Mouse (Mus musculus) intestine, postnatal 0 days (tissue): Measurements from ENCODE around the gene Rfx8. TPM values are rescaled to one million over a fixed set of nuclear protein-coding genes. Genes with fewer than 3 reads are reported as not detected.

ENCODE experiments used
- ATAC-seq: fragments of 200-750 bp; cut with Nextera tagmentation; 2 replicates; pipeline ENCODE4 v1.8.0; 2017; ENCODE audit warnings: mild to moderate bottlenecking, moderate TSS enrichment, moderate library complexity
- H3K27ac ChIP-seq: fragments of 300-500 bp; sonication (generic); 2 replicates; pipeline ENCODE4 v1.5.1; 2014; ENCODE audit warnings: mild to moderate bottlenecking, low read depth, low read length, moderate library complexity
- H3K27me3 ChIP-seq: fragments of 300-500 bp; sonication (generic); replicated peaks from 2 replicates; pipeline ENCODE4 v1.6.1; 2014; ENCODE audit warnings: low read length, mixed read lengths; ENCODE audit not compliant: control insufficient read depth, insufficient read depth
- H3K36me3 ChIP-seq: fragments of 300-500 bp; sonication (generic); 2 replicates; pipeline ENCODE4 v1.6.1; 2014; ENCODE audit warnings: mild to moderate bottlenecking, moderate library complexity; ENCODE audit not compliant: control insufficient read depth, insufficient read depth
- H3K4me1 ChIP-seq: fragments of 300-500 bp; sonication (generic); replicated peaks from 2 replicates; pipeline ENCODE4 v1.6.1; 2014; ENCODE audit warnings: antibody characterized with exemption, low read length, mixed read lengths; ENCODE audit not compliant: control insufficient read depth, insufficient read depth
- H3K4me2 ChIP-seq: fragments of 300-500 bp; sonication (generic); replicated peaks from 2 replicates; pipeline ENCODE4 v1.6.1; 2014; ENCODE audit warnings: low read depth, mild to moderate bottlenecking, moderate library complexity
- H3K4me3 ChIP-seq: fragments of 300-500 bp; sonication (generic); 2 replicates; pipeline ENCODE4 v1.5.1; 2014; ENCODE audit warnings: low read depth, low read length
- H3K9ac ChIP-seq: fragments of 300-500 bp; sonication (generic); 2 replicates; pipeline ENCODE4 v1.6.1; 2014; ENCODE audit warnings: mild to moderate bottlenecking, low read depth, low read length
- H3K9me3 ChIP-seq: fragments of 300-500 bp; sonication (generic); 2 replicates; pipeline ENCODE4 v1.6.1; 2016; ENCODE audit warnings: mixed run types; ENCODE audit not compliant: control insufficient read depth
- CTCF ChIP-seq: sonication (generic); IDR thresholded peaks from 2 replicates; pipeline ENCODE4 v1.5.1; 2016; ENCODE audit warnings: low read depth, mild to moderate bottlenecking, control low read depth, antibody characterized with exemption, moderate library complexity
- WGBS: fragments of 180-500 bp; shearing (Covaris S2); extraction: QIAGEN DNeasy Blood & Tissue Kit; methylation state at CpG from one replicate; pipeline ENCODE4 v1.1.7; 2014; 5-methylcytosine and 5-hydroxymethylcytosine counted together
- polyA plus RNA-seq: library from polyadenylated mRNA; unstranded; fragments of >200 nt; fragmentation: Nextera tagmentation; extraction: Ambion mirVana; gene quantifications from 2 replicates; pipeline ENCODE4 v1.2.1, GENCODE M21; 2015

The Rfx8 gene
- polyA plus RNA-seq, 1 experiment from 2014 or later, result 0.16 TPM

GRCm38 (mm10) chr1:39691974-39692373 is 28.8 kb downstream of the Rfx8 start:
- no peaks in the 10 kb centered on the region for H3K27me3 ChIP-seq
- H3K4me1 ChIP-seq, result 0 out of 2 replicates have a peak, but pooled peaks cover 3% of the 10 kb centered on the region
- no peak overlapping the region for H3K4me3 ChIP-seq
- no peaks in the 10 kb centered on the region for H3K9me3 ChIP-seq
- no peak overlapping the region for H3K27ac ChIP-seq
- 77% methylated on average over 3 of the region's 3 CpGs for WGBS
- no peak overlapping the region for H3K4me2 ChIP-seq
- H3K9ac ChIP-seq, result no peak overlapping the region
- TF ChIP-seq CTCF, result no peak
- no peaks in the 10 kb centered on the region for H3K36me3 ChIP-seq
- ATAC-seq, result no peak

- 70% methylated on average over 4 of the region's 4 CpGs for WGBS
- no peak for TF ChIP-seq CTCF
- H3K9me3 ChIP-seq, result no peaks in the 10 kb centered on the region
- H3K27me3 ChIP-seq, result no peaks in the 10 kb centered on the region
- ATAC-seq, result no peak
- no peak overlapping the region for H3K27ac ChIP-seq
- no peak overlapping the region for H3K4me3 ChIP-seq
- no peaks in the 10 kb centered on the region for H3K36me3 ChIP-seq
- no peak overlapping the region for H3K9ac ChIP-seq
- H3K4me2 ChIP-seq, result no peak overlapping the region
- 0 out of 2 replicates have a peak, but pooled peaks cover 3% of the 10 kb centered on the region for H3K4me1 ChIP-seq
Measured at GRCm38 (mm10) chr1:39691061-39691460, 29.7 kb downstream of the Rfx8 start.

GRCm38 (mm10) chr1:39688573-39688972 is 32.2 kb downstream of the Rfx8 start:
- H3K9ac ChIP-seq, result no peak overlapping the region
- no peak overlapping the region for H3K27ac ChIP-seq
- H3K4me3 ChIP-seq, result no peak overlapping the region
- no peaks in the 10 kb centered on the region for H3K9me3 ChIP-seq
- TF ChIP-seq CTCF, result no peak
- no peaks in the 10 kb centered on the region for H3K27me3 ChIP-seq
- 75% methylated on average over 6 of the region's 6 CpGs for WGBS
- no peaks in the 10 kb centered on the region for H3K4me1 ChIP-seq
- no peaks in the 10 kb centered on the region for H3K36me3 ChIP-seq
- no peak for ATAC-seq
- no peak overlapping the region for H3K4me2 ChIP-seq

GRCm38 (mm10) chr1:39687279-39687678 is 33.5 kb downstream of the Rfx8 start:
- H3K36me3 ChIP-seq, result no peaks in the 10 kb centered on the region
- no peak for TF ChIP-seq CTCF
- no peak overlapping the region for H3K27ac ChIP-seq
- no peak for ATAC-seq
- no peak overlapping the region for H3K4me2 ChIP-seq
- no peak overlapping the region for H3K9ac ChIP-seq
- H3K4me1 ChIP-seq, result no peaks in the 10 kb centered on the region
- H3K9me3 ChIP-seq, result no peaks in the 10 kb centered on the region
- H3K27me3 ChIP-seq, result no peaks in the 10 kb centered on the region
- H3K4me3 ChIP-seq, result no peak overlapping the region
- 58% methylated on average over 9 of the region's 9 CpGs for WGBS

- Histone ChIP-seq H3K27me3 (no peaks in the 10 kb centered on the region), H3K4me3 (no peak overlapping the region), H3K9me3 (no peaks in the 10 kb centered on the region), H3K4me1 (no peaks in the 10 kb centered on the region), H3K27ac (no peak overlapping the region), H3K4me2 (no peak overlapping the region), H3K9ac (no peak overlapping the region), H3K36me3 (no peaks in the 10 kb centered on the region)
- TF ChIP-seq CTCF, result peak; percentile 87
- WGBS, result 0% methylated on average over 1 of the region's 1 CpGs
- ATAC-seq, result no peak
Measured at GRCm38 (mm10) chr1:39685841-39686240, 35.0 kb downstream of the Rfx8 start.

GRCm38 (mm10) chr1:39681638-39682037 is 39.2 kb downstream of the Rfx8 start:
- H3K4me2 ChIP-seq, result no peak overlapping the region
- 94% methylated on average over 5 of the region's 5 CpGs for WGBS

GRCm38 (mm10) chr1:39680546-39680945 is 40.3 kb downstream of the Rfx8 start:
- Histone ChIP-seq H3K36me3 (no peaks in the 10 kb centered on the region), H3K27me3 (no peaks in the 10 kb centered on the region), H3K4me2 (no peak overlapping the region), H3K9ac (no peak overlapping the region), H3K27ac (no peak overlapping the region), H3K4me3 (no peak overlapping the region), H3K9me3 (no peaks in the 10 kb centered on the region), H3K4me1 (no peaks in the 10 kb centered on the region)
- ATAC-seq, result no peak
- 79% methylated on average over 6 of the region's 6 CpGs for WGBS
- peak; percentile 71 for TF ChIP-seq CTCF

More at GRCm38 (mm10) chr1:39681638-39682037, 39.2 kb downstream of the Rfx8 start:
- no peak for TF ChIP-seq CTCF
- Histone ChIP-seq H3K9me3 (no peaks in the 10 kb centered on the region), H3K36me3 (no peaks in the 10 kb centered on the region), H3K9ac (no peak overlapping the region), H3K27ac (no peak overlapping the region), H3K4me1 (no peaks in the 10 kb centered on the region), H3K4me3 (no peak overlapping the region), H3K27me3 (no peaks in the 10 kb centered on the region)
- ATAC-seq, result no peak
